Mouse (Mus musculus): ENCODE data around the gene Vmn2r26. TPM values are rescaled to one million over a fixed set of nuclear protein-coding genes. Genes with fewer than 3 reads are reported as not detected.

Gene Vmn2r26
- not detected in 2 replicates for polyA plus RNA-seq (2015; fragmentation: Nextera tagmentation; extraction: Ambion mirVana)

DNA sequence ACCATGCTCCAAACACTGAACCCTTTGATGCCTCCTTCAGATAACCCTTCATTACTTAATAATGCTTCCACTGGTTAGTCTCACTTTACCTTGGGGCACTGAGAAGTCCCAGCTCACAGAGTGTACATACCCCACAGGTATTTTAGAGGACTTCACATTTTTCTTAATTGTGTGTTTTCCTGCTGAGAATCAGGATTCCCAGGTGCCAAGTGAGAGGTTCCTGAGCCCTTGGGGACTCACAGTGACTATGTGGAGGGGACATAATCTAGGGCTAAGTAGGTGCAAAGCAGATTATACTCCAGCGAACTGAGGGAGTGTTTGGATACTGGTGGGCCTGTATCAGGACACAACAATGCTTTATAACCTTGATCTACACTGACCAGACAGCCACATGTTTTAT, at the start of gene Vmn2r26:
Vmn2r26 (plus strand) TSS at position 301 of the 400 bp plus-strand sequence.

Other genes starting within 250 kb of the Vmn2r26 start
- gene Vmn2r24, start 245.7 kb upstream of the Vmn2r26 start, polyA plus RNA-seq (2015; fragmentation: Nextera tagmentation; extraction: Ambion mirVana), result not detected in 2 replicates
- gene Vmn2r25, start 171.1 kb upstream of the Vmn2r26 start, polyA plus RNA-seq (2015; fragmentation: Nextera tagmentation; extraction: Ambion mirVana), result not detected in 2 replicates
- gene Vmn2r27, start 207.3 kb downstream of the Vmn2r26 start, polyA plus RNA-seq (2015; fragmentation: Nextera tagmentation; extraction: Ambion mirVana), result not detected in 2 replicates